Mouse (Mus musculus) ES-E14 (cell line): ENCODE measurements around the gene Sctr.

Experiments
- CHD2 ChIP-seq: IDR thresholded peaks from 2 replicates; pipeline ENCODE4 v1.6.1; 2014; ENCODE audit warnings: mild to moderate bottlenecking, low read depth, low read length, inconsistent platforms
- MAFK ChIP-seq: IDR thresholded peaks from 2 replicates; pipeline ENCODE4 v1.6.1; 2014; ENCODE audit warnings: mild to moderate bottlenecking, low read depth, low read length, inconsistent platforms; ENCODE audit not compliant: insufficient read depth
- ZNF384 ChIP-seq: IDR thresholded peaks from 2 replicates; pipeline ENCODE4 v1.6.1; 2012; ENCODE audit warnings: low read depth, low read length, inconsistent platforms

- TF ChIP-seq MAFK: no peak
- no peak for TF ChIP-seq CHD2
- TF ChIP-seq ZNF384: no peak
These were observed 48.3 kb downstream of the Sctr start for GRCm38 (mm10) chr1:120054997-120055396.
